Mouse (Mus musculus) spleen, adult 2 months (tissue): ENCODE results near the gene Zfp217. TPM values are rescaled to one million over a fixed set of nuclear protein-coding genes. Genes with fewer than 3 reads are reported as not detected.

ENCODE experiments used
- DNase-seq, 2 experiments: peaks; one replicate each; pipeline versions ENCODE4 v3.0.0 to v3.0.0-alpha.2; 2012 to 2021; ENCODE audit warnings: low spot score in 2 of 2, low read depth in 1 of 2
- H3K27ac ChIP-seq: fragments of 200-500 bp; 2 replicates; pipeline ENCODE4 v1.5.1; 2012; ENCODE audit warnings: low read length, inconsistent platforms; ENCODE audit not compliant: insufficient read depth
- H3K27me3 ChIP-seq: fragments of 200-500 bp; 2 replicates; pipeline ENCODE4 v1.6.1; 2012; ENCODE audit warnings: mild to moderate bottlenecking, moderate library complexity, low read length, inconsistent platforms; ENCODE audit not compliant: control insufficient read depth, insufficient read depth
- H3K36me3 ChIP-seq: fragments of 200-500 bp; 2 replicates; pipeline ENCODE4 v1.6.1; 2012; ENCODE audit warnings: mild to moderate bottlenecking, low read length, inconsistent platforms; ENCODE audit not compliant: control insufficient read depth, insufficient read depth
- H3K4me1 ChIP-seq: fragments of 200-500 bp; 2 replicates; pipeline ENCODE4 v1.6.1; 2011; ENCODE audit warnings: inconsistent platforms; ENCODE audit not compliant: control insufficient read depth, insufficient read depth, insufficient read length
- H3K4me3 ChIP-seq: fragments of 200-500 bp; 2 replicates; pipeline ENCODE4 v1.5.1; 2011; ENCODE audit warnings: mild to moderate bottlenecking, inconsistent platforms; ENCODE audit not compliant: insufficient read depth, insufficient read length; ENCODE audit errors: extremely low read depth
- CTCF ChIP-seq: fragments of 200-500 bp; IDR thresholded peaks from 2 replicates; pipeline ENCODE4 v1.5.1; 2011; ENCODE audit warnings: mild to moderate bottlenecking, inconsistent platforms; ENCODE audit not compliant: insufficient read depth, insufficient read length, insufficient replicate concordance; ENCODE audit errors: extremely low read depth
- POLR2A ChIP-seq: fragments of 200-500 bp; IDR thresholded peaks from 2 replicates; pipeline ENCODE4 v1.6.1; 2011; ENCODE audit warnings: low read depth, low read length, inconsistent platforms
- WGBS: fragments of 180-500 bp; shearing (Covaris S2); methylation state at CpG from one replicate; pipeline ENCODE4 v1.1.7; 2018; 5-methylcytosine and 5-hydroxymethylcytosine counted together
- polyA plus RNA-seq: library from polyadenylated mRNA; depleted of rRNA; stranded (reverse); fragments of >200 nt; gene quantifications from 2 replicates; pipeline ENCODE4 v1.2.3, GENCODE M21; 2012

Zfp217 gene
- polyA plus RNA-seq, 1 experiment = 20.6 TPM

DNA sequence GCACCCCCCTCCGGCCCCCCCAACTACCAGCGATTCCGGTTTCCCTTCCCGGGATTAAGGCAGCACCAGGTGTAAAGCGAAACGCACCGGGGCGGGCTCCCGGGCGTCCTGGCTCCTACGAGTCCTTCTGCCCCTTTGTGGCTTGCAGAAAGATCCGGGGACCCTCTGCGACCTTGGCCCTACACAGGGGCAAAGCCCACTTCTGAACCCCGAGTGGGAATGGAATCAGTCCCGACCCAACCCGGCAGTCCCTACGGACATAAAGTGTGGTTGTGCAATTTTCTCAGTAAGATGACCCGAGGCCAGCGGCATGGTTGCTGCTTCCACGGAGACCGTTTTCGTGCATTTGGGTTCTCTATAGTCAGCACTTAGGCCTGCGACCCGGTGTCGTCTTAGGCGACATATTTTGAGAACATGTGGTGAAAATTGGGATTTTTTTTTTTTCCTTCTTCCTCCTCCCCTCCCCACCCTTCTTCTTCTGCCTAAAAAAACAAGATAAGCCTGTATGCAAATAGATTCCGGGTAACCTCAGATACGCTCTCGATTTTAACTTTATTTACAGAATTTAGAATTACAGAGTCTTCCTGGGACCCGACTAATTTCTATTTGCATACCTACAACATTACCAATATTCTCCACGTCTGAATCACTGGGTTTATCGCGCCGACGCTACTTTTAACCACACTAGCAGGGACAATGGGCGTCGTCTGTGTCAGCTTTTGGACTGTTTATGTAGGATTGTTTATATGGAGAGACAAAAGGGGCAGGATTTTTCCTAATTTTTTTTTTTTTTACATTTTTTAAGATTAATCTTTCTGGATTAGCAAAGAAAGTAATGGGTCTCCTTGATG lies 5.7 kb upstream of the Zfp217 start:
- no peaks in the 10 kb centered on the region for H3K36me3 ChIP-seq
- H3K4me3 ChIP-seq = peak overlapping the region; percentile 43
- 2% methylated on average over 37 of the region's 37 CpGs for WGBS
- TF ChIP-seq POLR2A = no peak
- peak overlapping the region; percentile 90 for H3K27ac ChIP-seq
- no peaks in the 10 kb centered on the region for H3K27me3 ChIP-seq
- peak in 1 of 2 experiments; percentile 35 for DNase-seq
- peaks cover 10% of the 10 kb centered on the region; the same call in 1 of the 2 replicates for H3K4me1 ChIP-seq

DNA sequence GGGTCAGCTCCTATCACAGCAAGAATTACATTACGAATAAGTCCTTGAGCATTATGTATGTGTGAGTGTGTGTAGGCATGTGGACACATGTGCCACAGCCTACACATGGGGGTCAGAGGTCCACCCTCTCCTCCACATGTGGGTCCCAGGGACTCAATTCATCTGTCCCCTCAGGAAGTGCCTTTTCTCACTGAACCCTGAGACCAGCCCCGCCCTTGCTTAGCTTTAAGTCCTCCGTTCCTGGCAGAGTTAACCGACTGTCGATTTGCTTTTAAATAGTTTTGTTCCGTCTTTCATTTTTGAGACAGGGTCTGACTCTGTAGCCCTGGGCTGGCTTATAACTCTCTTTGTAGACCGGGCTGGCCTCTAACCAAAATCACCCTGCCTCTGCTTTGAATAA lies 5.0 kb upstream of the Zfp217 start:
- 13% methylated on average over 7 of the region's 7 CpGs for WGBS
- no peak overlapping the region for H3K4me3 ChIP-seq

DNA sequence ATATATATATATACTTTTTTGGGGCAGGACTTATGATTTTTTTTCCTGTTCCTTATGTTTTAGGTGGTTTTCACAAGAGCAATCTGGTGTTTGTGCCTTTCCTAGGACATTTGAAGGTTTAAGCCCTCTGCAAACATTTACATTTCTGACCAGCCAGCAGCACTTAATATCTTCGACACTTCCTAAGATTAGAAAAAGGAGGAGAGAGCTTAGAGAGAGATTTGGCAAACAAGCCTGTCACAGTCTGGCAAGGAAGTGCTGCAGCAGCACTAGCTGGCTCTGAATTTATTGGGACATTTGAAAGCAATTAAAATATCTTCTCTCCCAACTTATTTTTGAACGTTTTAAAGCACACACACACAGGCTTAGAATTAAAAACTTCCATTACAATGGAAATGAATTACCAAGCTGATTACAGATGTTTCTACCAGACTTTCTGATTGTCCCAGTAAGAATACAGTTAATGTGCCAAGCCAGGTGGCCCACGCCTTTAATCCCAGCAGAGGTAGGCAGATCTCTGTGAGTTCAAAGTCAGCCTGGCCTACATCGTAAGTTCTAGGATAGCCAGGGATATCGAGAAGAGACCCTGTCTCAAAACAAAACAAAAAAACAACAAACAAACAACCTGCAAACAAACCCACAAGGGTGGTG lies 4.3 kb upstream of the Zfp217 start:
- H3K4me1 ChIP-seq = peaks cover 5% of the 10 kb centered on the region; the same call in 1 of the 2 replicates
- DNase-seq = no peak
- TF ChIP-seq POLR2A (no peak), CTCF (no peak)
- H3K4me3 ChIP-seq = no peak overlapping the region
- H3K27ac ChIP-seq = no peak overlapping the region
- H3K27me3 ChIP-seq = no peaks in the 10 kb centered on the region
- 75% methylated on average over 5 of the region's 5 CpGs for WGBS
- H3K36me3 ChIP-seq = no peaks in the 10 kb centered on the region

More for the DNA sequence above, 5.0 kb upstream of the Zfp217 start:
- TF ChIP-seq POLR2A = no peak
- TF ChIP-seq CTCF = no peak
- Histone ChIP-seq H3K27ac (peak overlapping the region; percentile 90), H3K27me3 (no peaks in the 10 kb centered on the region), H3K36me3 (no peaks in the 10 kb centered on the region), H3K4me1 (peaks cover 6% of the 10 kb centered on the region; the same call in 1 of the 2 replicates)
- no peak for DNase-seq

DNA sequence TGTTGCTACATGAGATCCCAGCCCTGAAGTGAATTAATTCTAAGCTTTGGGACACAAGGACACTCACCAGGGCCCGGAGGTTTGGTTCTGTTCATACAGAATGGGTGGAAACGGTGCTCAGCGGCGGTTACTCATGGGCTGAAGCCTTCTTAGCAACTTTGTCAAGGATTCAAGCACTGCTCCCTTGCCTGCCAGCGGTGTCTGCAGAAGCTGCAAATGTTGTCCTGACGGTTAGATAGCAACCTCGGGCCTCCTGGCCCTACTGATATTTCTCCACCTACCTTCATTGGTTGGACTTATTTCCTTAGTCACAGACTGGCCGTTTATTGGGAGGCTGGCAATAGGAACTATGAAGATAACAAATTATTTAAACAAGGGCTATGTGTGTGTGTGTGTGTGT lies 3.6 kb upstream of the Zfp217 start:
- Histone ChIP-seq H3K27me3 (no peaks in the 10 kb centered on the region), H3K4me1 (peaks cover 5% of the 10 kb centered on the region; the same call in 1 of the 2 replicates), H3K36me3 (no peaks in the 10 kb centered on the region), H3K4me3 (no peak overlapping the region), H3K27ac (peak overlapping the region; percentile 7; the same call in 1 of the 2 replicates)
- TF ChIP-seq POLR2A (no peak), CTCF (no peak)
- WGBS = 78% methylated on average over 8 of the region's 8 CpGs
- DNase-seq = no peak

DNA sequence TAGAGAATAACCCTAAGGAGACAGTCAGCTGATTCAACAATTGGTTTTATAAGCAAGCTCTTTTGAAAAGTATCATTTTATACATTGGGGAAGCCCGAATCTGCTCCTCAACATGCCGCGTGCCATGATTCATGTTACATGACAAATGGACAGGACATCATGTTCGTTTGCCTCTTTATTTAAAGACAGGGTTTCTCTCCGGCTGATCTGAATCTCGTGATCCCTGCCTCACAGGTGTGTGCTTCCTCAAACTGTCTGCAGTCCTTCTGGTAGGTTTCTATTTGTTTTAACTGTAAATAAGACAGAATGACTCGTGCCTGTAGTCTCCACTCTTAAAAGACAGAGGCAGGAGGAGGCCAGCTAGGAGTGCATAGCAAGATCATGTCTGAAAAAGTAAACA lies 925 bp upstream of the Zfp217 start:
- H3K27me3 ChIP-seq = no peaks in the 10 kb centered on the region
- no peak overlapping the region for H3K4me3 ChIP-seq
- TF ChIP-seq CTCF (no peak), POLR2A (no peak)
- peak overlapping the region; percentile 52; the same call in 1 of the 2 replicates for H3K27ac ChIP-seq
- peaks cover 5% of the 10 kb centered on the region; the same call in 1 of the 2 replicates for H3K4me1 ChIP-seq
- 58% methylated on average over 7 of the region's 7 CpGs for WGBS
- no peak for DNase-seq
- no peaks in the 10 kb centered on the region for H3K36me3 ChIP-seq

DNA sequence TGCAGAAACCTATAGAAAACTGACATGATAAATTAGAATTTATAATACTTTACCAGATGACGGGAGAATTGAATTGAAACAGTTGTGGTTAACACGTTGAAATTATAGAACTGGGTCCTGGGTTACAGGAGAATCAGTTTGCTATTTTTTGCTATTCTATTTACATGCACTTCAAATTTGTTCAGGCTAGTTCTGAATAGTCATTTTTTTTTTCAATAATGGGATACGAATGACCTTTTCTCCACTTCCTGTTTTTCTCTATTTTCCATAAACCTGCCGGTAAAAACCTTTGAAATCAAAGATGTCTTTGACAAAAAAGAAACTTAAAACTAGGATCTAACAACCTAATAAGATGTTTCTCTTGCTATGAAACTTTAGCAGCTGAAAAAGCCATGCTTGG lies 733 bp downstream of the Zfp217 start:
- 13% methylated on average over 4 of the region's 4 CpGs for WGBS
- Histone ChIP-seq H3K36me3 (no peaks in the 10 kb centered on the region), H3K27me3 (no peaks in the 10 kb centered on the region), H3K27ac (peak overlapping the region; percentile 27; the same call in 1 of the 2 replicates), H3K4me3 (peak overlapping the region; percentile 9; the same call in 1 of the 2 replicates), H3K4me1 (peaks cover 5% of the 10 kb centered on the region; the same call in 1 of the 2 replicates)
- TF ChIP-seq CTCF = no peak
- TF ChIP-seq POLR2A = no peak
- no peak for DNase-seq

DNA sequence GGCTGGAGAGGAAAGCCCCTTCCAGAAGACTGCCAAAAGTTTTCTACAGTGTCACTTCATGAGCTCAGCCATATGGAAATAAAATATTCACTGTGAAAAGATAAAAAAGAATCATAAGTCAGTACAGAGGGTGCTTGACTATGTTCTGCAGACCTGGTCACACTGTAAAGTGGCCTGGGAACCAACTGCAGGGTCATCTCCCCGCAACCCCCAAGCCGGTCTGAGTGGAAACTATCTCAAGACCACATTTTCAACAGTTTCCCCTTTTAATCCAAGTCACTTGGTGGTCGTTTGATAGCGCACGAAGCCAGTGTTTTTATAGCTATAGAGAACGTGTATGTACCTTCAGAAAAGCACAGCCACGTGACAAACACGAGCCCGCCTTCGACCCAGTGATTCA lies 3.6 kb downstream of the Zfp217 start:
- TF ChIP-seq POLR2A (no peak), CTCF (no peak)
- no peak overlapping the region for H3K4me3 ChIP-seq
- H3K4me1 ChIP-seq = peaks cover 5% of the 10 kb centered on the region; the same call in 1 of the 2 replicates
- no peaks in the 10 kb centered on the region for H3K27me3 ChIP-seq
- H3K36me3 ChIP-seq = no peaks in the 10 kb centered on the region
- 68% methylated on average over 10 of the region's 10 CpGs for WGBS
- DNase-seq = no peak
- no peak overlapping the region for H3K27ac ChIP-seq
